Mouse (Mus musculus): ENCODE results near the gene Gm21818. TPM values are rescaled to one million over a fixed set of nuclear protein-coding genes. Genes with fewer than 3 reads are reported as not detected.
"Not testable (repeated sequence)": the region's sequence is repeated elsewhere in the genome, so short reads cannot be mapped to it uniquely, and the experiment has no call there.

The Gm21818 gene
- total RNA-seq (2021) (not detected), polyA plus RNA-seq (2012; rRNA removed) (not detected in 2 replicates)
- long read RNA-seq = 0 reads

GRCm38 (mm10) chr13:120172133-120172532 is at the start of gene Gm21818:
Gene Gm21818, plus strand, starts transcription at chr13:120172433.
- H3K27me3 ChIP-seq (ENCODE audit: control insufficient read depth, insufficient read depth, low read length); H3K27ac ChIP-seq; H3K4me3 ChIP-seq; H3K36me3 ChIP-seq (ENCODE audit: control insufficient read depth, insufficient read depth, low read length); DNase-seq; H3K9ac ChIP-seq (ENCODE audit: low read depth, low read length); H3K79me2 ChIP-seq (replicated peaks; ENCODE audit: control insufficient read depth, insufficient read depth, low read length); H3K4me1 ChIP-seq (ENCODE audit: control insufficient read depth, insufficient read depth, low read length); intact Hi-C loops (cut with DNase I): not testable (repeated sequence)
- 63% methylated on average over 4 of the region's 4 CpGs for WGBS

DNA sequence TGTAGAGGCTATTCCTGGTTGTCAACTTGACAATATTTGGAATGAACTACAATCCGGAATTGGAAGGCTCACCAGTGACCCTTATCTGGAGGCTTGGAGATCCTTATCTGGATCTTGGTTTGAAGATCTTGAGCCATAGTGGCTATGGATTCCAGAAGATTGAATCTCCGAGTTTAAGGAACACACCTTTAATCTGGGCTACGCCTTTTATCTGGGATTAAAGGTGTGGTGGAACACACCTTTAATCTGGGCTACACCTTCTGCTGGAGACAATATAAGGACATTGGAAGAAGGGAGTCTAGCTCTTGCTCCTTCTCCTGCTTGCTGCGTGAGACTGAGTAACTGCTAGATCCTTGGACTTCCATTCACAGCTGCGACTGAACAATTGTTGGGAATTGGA is 32.3 kb upstream of the Gm21818 start, which contains the start of gene Gm20767:
Gene Gm20767 (plus strand): TSS at position 301 of the 400 bp plus-strand sequence.
- H3K36me3 ChIP-seq (ENCODE audit: control insufficient read depth, insufficient read depth, low read length); intact Hi-C loops (cut with DNase I); H3K27me3 ChIP-seq (ENCODE audit: control insufficient read depth, insufficient read depth, low read length); H3K4me1 ChIP-seq (ENCODE audit: control insufficient read depth, insufficient read depth, low read length); H3K27ac ChIP-seq; H3K4me3 ChIP-seq; H3K9ac ChIP-seq (ENCODE audit: low read depth, low read length); DNase-seq; H3K79me2 ChIP-seq (replicated peaks; ENCODE audit: control insufficient read depth, insufficient read depth, low read length): not testable (repeated sequence)
- 76% methylated on average over 2 of the region's 5 CpGs for WGBS

- H3K79me2 ChIP-seq (replicated peaks; ENCODE audit: control insufficient read depth, insufficient read depth, low read length); H3K9ac ChIP-seq (ENCODE audit: low read depth, low read length); H3K27me3 ChIP-seq (ENCODE audit: control insufficient read depth, insufficient read depth, low read length); H3K4me1 ChIP-seq (ENCODE audit: control insufficient read depth, insufficient read depth, low read length); H3K27ac ChIP-seq; DNase-seq; H3K36me3 ChIP-seq (ENCODE audit: control insufficient read depth, insufficient read depth, low read length); H3K4me3 ChIP-seq; intact Hi-C loops (cut with DNase I): not testable (repeated sequence)
- 71% methylated on average over 2 of the region's 3 CpGs for WGBS
These were observed 29.9 kb upstream of the Gm21818 start for GRCm38 (mm10) chr13:120142348-120142747.

- H3K27ac ChIP-seq; H3K79me2 ChIP-seq (replicated peaks; ENCODE audit: control insufficient read depth, insufficient read depth, low read length); H3K4me1 ChIP-seq (ENCODE audit: control insufficient read depth, insufficient read depth, low read length); H3K36me3 ChIP-seq (ENCODE audit: control insufficient read depth, insufficient read depth, low read length); intact Hi-C loops (cut with DNase I); H3K27me3 ChIP-seq (ENCODE audit: control insufficient read depth, insufficient read depth, low read length); DNase-seq; H3K9ac ChIP-seq (ENCODE audit: low read depth, low read length); H3K4me3 ChIP-seq: not testable (repeated sequence)
- 46% methylated on average over 3 of the region's 4 CpGs for WGBS
These were observed 22.4 kb upstream of the Gm21818 start for GRCm38 (mm10) chr13:120149660-120150407.

DNA sequence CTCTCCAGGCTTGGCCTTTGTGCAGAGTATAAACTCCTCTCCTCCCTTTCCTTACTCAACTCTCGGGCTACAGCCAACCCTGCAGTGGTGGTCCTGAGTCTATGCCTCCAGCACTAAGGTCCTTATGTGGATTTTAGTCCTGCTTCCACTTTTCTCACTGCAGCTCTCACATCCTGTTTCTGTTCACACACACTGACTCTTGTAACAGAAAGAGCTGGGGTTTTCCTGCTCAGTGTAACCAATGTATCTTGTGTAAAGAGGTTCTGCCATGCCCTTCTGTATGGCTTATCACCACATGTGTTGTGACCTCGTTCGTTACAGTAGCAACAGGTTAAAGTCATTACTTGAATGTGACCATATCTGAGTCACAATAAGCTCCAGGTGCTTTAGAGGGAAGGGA is 21.6 kb upstream of the Gm21818 start:
- H3K36me3 ChIP-seq (ENCODE audit: control insufficient read depth, insufficient read depth, low read length); H3K27ac ChIP-seq; H3K4me1 ChIP-seq (ENCODE audit: control insufficient read depth, insufficient read depth, low read length); H3K27me3 ChIP-seq (ENCODE audit: control insufficient read depth, insufficient read depth, low read length); H3K4me3 ChIP-seq; intact Hi-C loops (cut with DNase I); H3K9ac ChIP-seq (ENCODE audit: low read depth, low read length); DNase-seq; H3K79me2 ChIP-seq (replicated peaks; ENCODE audit: control insufficient read depth, insufficient read depth, low read length): not testable (repeated sequence)
- 39% methylated on average over 3 of the region's 3 CpGs for WGBS

- H3K9ac ChIP-seq (ENCODE audit: low read depth, low read length); intact Hi-C loops (cut with DNase I); H3K27ac ChIP-seq; H3K4me1 ChIP-seq (ENCODE audit: control insufficient read depth, insufficient read depth, low read length); H3K4me3 ChIP-seq; H3K36me3 ChIP-seq (ENCODE audit: control insufficient read depth, insufficient read depth, low read length); H3K27me3 ChIP-seq (ENCODE audit: control insufficient read depth, insufficient read depth, low read length); DNase-seq; H3K79me2 ChIP-seq (replicated peaks; ENCODE audit: control insufficient read depth, insufficient read depth, low read length): not testable (repeated sequence)
- 50% methylated on average over 5 of the region's 5 CpGs for WGBS
These were observed 3.9 kb upstream of the Gm21818 start for GRCm38 (mm10) chr13:120168301-120168700.

DNA sequence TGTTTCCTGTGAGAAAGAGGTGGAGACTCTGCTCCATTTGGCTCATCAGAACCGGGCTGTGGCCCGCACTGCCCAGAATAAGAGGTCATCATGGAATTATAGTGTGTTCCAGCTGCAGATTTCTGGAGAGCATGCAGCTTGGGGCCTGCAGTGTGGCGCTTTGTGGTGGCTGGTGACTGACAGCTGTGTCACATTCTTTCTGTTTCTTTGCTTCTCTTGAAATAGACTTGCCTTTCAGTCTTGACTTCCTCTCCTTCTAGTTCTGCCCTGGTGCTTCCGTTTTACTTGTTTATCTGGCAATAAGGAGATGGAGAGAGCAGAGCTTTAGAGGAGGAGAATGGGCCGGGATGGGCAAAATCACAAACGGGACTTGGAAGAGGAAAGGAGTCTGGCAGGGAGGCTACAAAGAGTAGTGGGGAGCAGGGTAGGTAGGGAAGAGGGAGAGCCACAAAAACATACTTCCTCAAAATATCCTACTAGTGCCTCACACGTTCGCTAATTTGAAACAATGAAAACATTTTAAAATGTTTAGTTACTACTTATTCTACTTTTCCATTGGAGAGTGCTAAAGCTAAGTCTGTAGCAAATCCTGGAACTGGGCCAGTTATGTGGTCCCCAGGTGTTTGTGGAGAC is 24.1 kb downstream of the Gm21818 start:
- H3K9ac ChIP-seq (ENCODE audit: low read depth, low read length); H3K27me3 ChIP-seq (ENCODE audit: control insufficient read depth, insufficient read depth, low read length); H3K27ac ChIP-seq; intact Hi-C loops (cut with DNase I); H3K79me2 ChIP-seq (replicated peaks; ENCODE audit: control insufficient read depth, insufficient read depth, low read length); H3K36me3 ChIP-seq (ENCODE audit: control insufficient read depth, insufficient read depth, low read length); DNase-seq; H3K4me1 ChIP-seq (ENCODE audit: control insufficient read depth, insufficient read depth, low read length); H3K4me3 ChIP-seq: not testable (repeated sequence)
- 61% methylated on average over 7 of the region's 8 CpGs for WGBS

- H3K27me3 ChIP-seq (ENCODE audit: control insufficient read depth, insufficient read depth, low read length); H3K27ac ChIP-seq; DNase-seq; H3K4me3 ChIP-seq; H3K36me3 ChIP-seq (ENCODE audit: control insufficient read depth, insufficient read depth, low read length); intact Hi-C loops (cut with DNase I); H3K9ac ChIP-seq (ENCODE audit: low read depth, low read length); H3K4me1 ChIP-seq (ENCODE audit: control insufficient read depth, insufficient read depth, low read length); H3K79me2 ChIP-seq (replicated peaks; ENCODE audit: control insufficient read depth, insufficient read depth, low read length): not testable (repeated sequence)
- no CpG with 5 or more reads among the region's 2 CpGs for WGBS
These were observed 43.6 kb downstream of the Gm21818 start, which contains the start of gene Gm21762 for GRCm38 (mm10) chr13:120215847-120216246. Gene Gm21762, minus strand, starts transcription at chr13:120215947.

DNA sequence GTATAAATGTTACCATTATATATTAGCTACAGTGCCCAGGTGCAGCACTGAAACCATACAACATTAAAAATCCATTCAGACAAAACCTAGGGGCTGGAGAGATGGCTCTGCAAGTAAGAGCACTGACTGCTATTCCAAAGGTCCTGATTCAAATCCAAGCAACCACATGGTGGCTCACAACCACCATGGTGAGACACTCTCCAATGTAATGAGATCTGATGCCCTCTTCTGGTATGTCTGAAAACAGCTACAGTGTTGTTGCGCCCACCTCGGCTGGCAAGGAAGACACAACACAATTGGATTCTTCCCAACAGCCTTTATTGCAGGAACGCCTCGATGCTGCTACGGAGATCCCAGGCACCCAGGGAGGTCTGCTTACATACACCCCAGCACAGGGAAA is 48.7 kb downstream of the Gm21818 start:
- DNase-seq; H3K27ac ChIP-seq; H3K4me1 ChIP-seq (ENCODE audit: control insufficient read depth, insufficient read depth, low read length); H3K9ac ChIP-seq (ENCODE audit: low read depth, low read length); H3K27me3 ChIP-seq (ENCODE audit: control insufficient read depth, insufficient read depth, low read length); H3K4me3 ChIP-seq; H3K79me2 ChIP-seq (replicated peaks; ENCODE audit: control insufficient read depth, insufficient read depth, low read length); intact Hi-C loops (cut with DNase I); H3K36me3 ChIP-seq (ENCODE audit: control insufficient read depth, insufficient read depth, low read length): not testable (repeated sequence)
- WGBS = 79% methylated on average over 5 of the region's 5 CpGs

Measured in heart, adult 2 months (tissue).